Comparison of ENCODE assay signal across 10 mouse cellular contexts in the genomic region with DNA sequence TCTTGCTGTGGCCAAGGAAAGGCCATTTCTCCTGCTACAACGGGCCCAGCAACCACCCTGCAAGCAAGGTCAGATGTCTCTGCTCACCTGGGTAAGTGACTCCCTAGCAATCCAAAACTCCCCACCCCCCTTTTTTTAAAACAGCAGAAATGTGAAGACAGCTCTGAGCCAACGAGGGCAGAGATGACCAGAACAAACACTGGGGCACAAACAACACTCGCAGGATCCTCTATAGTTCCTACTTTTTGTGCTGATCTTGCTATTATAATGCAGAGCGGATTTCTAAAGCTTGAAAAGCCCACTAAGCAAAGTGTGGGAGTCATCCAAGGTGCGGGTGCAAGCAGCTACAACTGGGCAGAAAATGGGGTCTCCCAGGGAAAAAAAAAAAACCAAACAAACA. TPM values are rescaled to one million over a fixed set of nuclear protein-coding genes. Genes with fewer than 3 reads are reported as not detected.
DNase-seq lines count a peak whose midpoint lies in the region; ATAC-seq and TF ChIP-seq lines count a peak whose summit lies in the region.
"Had no signal": no experiment of that assay in that cellular context is flagged by ENCODE, and none has a peak within 500 bp of the region (broad histone marks: within the 10 kb centered on the region; RNA-seq: fewer than 3 reads in every experiment).

No protein-coding gene starts in this region.

- no peak overlapping the region; the same call in 1 of the 2 replicates for H3K4me3 ChIP-seq in liver, adult 2 months (ENCODE audit: insufficient read depth, low read depth, low read length)
- peak overlapping the region; percentile 64; the same call in 1 of the 2 replicates for H3K4me3 ChIP-seq in embryonic facial prominence, embryonic 14.5 days (ENCODE audit: low read depth, low read length)
- peak overlapping the region; percentile 66 for H3K4me3 ChIP-seq in intestine, postnatal 0 days (ENCODE audit: low read depth, low read length)
- no peak overlapping the region for H3K4me3 ChIP-seq in neural tube, embryonic 12.5 days

- ATAC-seq in embryonic facial prominence, embryonic 14.5 days (ENCODE audit: low read depth): no peak
- ATAC-seq in intestine, postnatal 0 days: no peak
- ATAC-seq in neural tube, embryonic 12.5 days (ENCODE audit: low FRiP score, low read depth): no peak
- ATAC-seq in cerebellum, adult (ENCODE audit: insufficient number of reproducible peaks, low FRiP score, low TSS enrichment): no peak

- peak overlapping the region; percentile 84 for H3K4me2 ChIP-seq in embryonic facial prominence, embryonic 14.5 days (ENCODE audit: low read depth, low read length)
- peak overlapping the region; percentile 83 for H3K4me2 ChIP-seq in intestine, postnatal 0 days (replicated peaks; ENCODE audit: low read depth)
- H3K4me2 ChIP-seq in neural tube, embryonic 12.5 days (replicated peaks): peak overlapping the region; percentile 68

- H3K79me2 ChIP-seq in liver, adult 2 months (ENCODE audit: control insufficient read depth, insufficient read depth, low read length): peaks cover 3% of the 10 kb centered on the region; the same call in 1 of the 2 replicates

- H3K27ac ChIP-seq in liver, adult 2 months (replicated peaks; ENCODE audit: insufficient read depth, low read depth, low read length): peak overlapping the region; percentile 77
- peak overlapping the region; percentile 86; the same call in 1 of the 2 replicates for H3K27ac ChIP-seq in embryonic facial prominence, embryonic 14.5 days (replicated peaks; ENCODE audit: low read depth, low read length)
- no peak overlapping the region for H3K27ac ChIP-seq in intestine, postnatal 0 days (ENCODE audit: low read depth, low read length)
- H3K27ac ChIP-seq in neural tube, embryonic 12.5 days: no peak overlapping the region

- no peaks in the 10 kb centered on the region for H3K36me3 ChIP-seq in liver, adult 2 months (ENCODE audit: control insufficient read depth, insufficient read depth, low read length)
- no peaks in the 10 kb centered on the region for H3K36me3 ChIP-seq in embryonic facial prominence, embryonic 14.5 days (ENCODE audit: control insufficient read depth, insufficient read depth, low read length)
- no peaks in the 10 kb centered on the region; the same call in 1 of the 2 replicates for H3K36me3 ChIP-seq in intestine, postnatal 0 days (ENCODE audit: control insufficient read depth, insufficient read depth)
- H3K36me3 ChIP-seq in neural tube, embryonic 12.5 days: no peaks in the 10 kb centered on the region

- no peaks in the 10 kb centered on the region for H3K27me3 ChIP-seq in liver, adult 2 months (ENCODE audit: control insufficient read depth, insufficient read depth, low read length)
- no peaks in the 10 kb centered on the region for H3K27me3 ChIP-seq in embryonic facial prominence, embryonic 14.5 days (replicated peaks; ENCODE audit: control insufficient read depth, insufficient read depth, low read length)
- no peaks in the 10 kb centered on the region for H3K27me3 ChIP-seq in intestine, postnatal 0 days (replicated peaks; ENCODE audit: control insufficient read depth, insufficient read depth, low read length)
- H3K27me3 ChIP-seq in neural tube, embryonic 12.5 days (replicated peaks): no peaks in the 10 kb centered on the region

- H3K9me3 ChIP-seq in embryonic facial prominence, embryonic 14.5 days (ENCODE audit: control insufficient read depth, low read length): no peaks in the 10 kb centered on the region
- no peaks in the 10 kb centered on the region for H3K9me3 ChIP-seq in intestine, postnatal 0 days (ENCODE audit: control insufficient read depth)
- no peaks in the 10 kb centered on the region for H3K9me3 ChIP-seq in neural tube, embryonic 12.5 days

- 0 out of 2 replicates have a peak, but pooled peaks have one; percentile 5 for TF ChIP-seq POLR2A in liver, adult 2 months (IDR thresholded peaks at IDR 0.05; ENCODE audit: extremely low read depth, insufficient read depth, low read length)

- H3K9ac ChIP-seq in liver, adult 2 months (ENCODE audit: low read depth, low read length): peak overlapping the region; percentile 68
- H3K9ac ChIP-seq in embryonic facial prominence, embryonic 14.5 days (ENCODE audit: low read depth, low read length): peak overlapping the region; percentile 92
- H3K9ac ChIP-seq in intestine, postnatal 0 days (ENCODE audit: low read depth, low read length): no peak overlapping the region; the same call in 1 of the 2 replicates
- peak overlapping the region; percentile 81; the same call in 1 of the 2 replicates for H3K9ac ChIP-seq in neural tube, embryonic 12.5 days

- no peak for TF ChIP-seq CTCF in liver, adult 2 months (IDR thresholded peaks at IDR 0.05; ENCODE audit: low read depth, low read length)
- TF ChIP-seq CTCF in intestine, postnatal 0 days (IDR thresholded peaks at IDR 0.05; ENCODE audit: low read depth): no peak

- H3K4me1 ChIP-seq in liver, adult 2 months (ENCODE audit: control insufficient read depth, insufficient read depth, low read length): peaks cover 67% of the 10 kb centered on the region
- H3K4me1 ChIP-seq in embryonic facial prominence, embryonic 14.5 days (ENCODE audit: control insufficient read depth, insufficient read depth, low read length): peaks cover 7% of the 10 kb centered on the region; the same call in 1 of the 2 replicates
- H3K4me1 ChIP-seq in intestine, postnatal 0 days (replicated peaks; ENCODE audit: control insufficient read depth, insufficient read depth, low read length): 0 out of 2 replicates have a peak, but pooled peaks cover 5% of the 10 kb centered on the region
- peaks cover 20% of the 10 kb centered on the region for H3K4me1 ChIP-seq in neural tube, embryonic 12.5 days

- WGBS in liver, adult 2 months: 14% methylated on average over 5 of the region's 5 CpGs
- 64% methylated on average over 5 of the region's 5 CpGs for WGBS in embryonic facial prominence, embryonic 14.5 days
- WGBS in intestine, postnatal 0 days: 69% methylated on average over 5 of the region's 5 CpGs
- 67% methylated on average over 5 of the region's 5 CpGs for WGBS in neural tube, embryonic 12.5 days

- peak; percentile 74 for DNase-seq in liver, adult 2 months (ENCODE audit: extremely low read depth, low read depth, low spot score)
- no peak for DNase-seq in liver
- no peak for DNase-seq in embryonic facial prominence, embryonic 14.5 days (ENCODE audit: low spot score)
- no peak for DNase-seq in right cerebral cortex, adult 18-20 months
- no peak for DNase-seq in cerebellum, adult 11 months
- DNase-seq: thymus, adult 2 months had no signal

RNA-seq across cellular contexts. Expression of gene Gpr146, which starts 6.4 kb away (rescaled TPM):
- total RNA-seq in liver, adult 2 months (2014; rRNA removed): 36.5 and 57.1 TPM in 2 replicates
- 43.5 and 70.7 TPM in 2 replicates for polyA plus RNA-seq in liver, adult 2 months (2012; rRNA removed)
- polyA plus RNA-seq in embryonic facial prominence, embryonic 14.5 days (2014; fragmentation: Nextera tagmentation; extraction: Ambion mirVana): 2.0 and 2.8 TPM in 2 replicates
- polyA plus RNA-seq in intestine, postnatal 0 days (2015; fragmentation: Nextera tagmentation; extraction: Ambion mirVana): 2.5 and 2.6 TPM in 2 replicates
- polyA plus RNA-seq in neural tube, embryonic 12.5 days (2016; fragmentation: Nextera tagmentation; extraction: Ambion mirVana): 1.9 and 2.3 TPM in 2 replicates

RNA-seq across cellular contexts. Expression of gene Cyp2w1, which starts 18.7 kb away (rescaled TPM):
- not detected in 2 replicates for total RNA-seq in liver, adult 2 months (2014; rRNA removed)
- polyA plus RNA-seq in liver, adult 2 months (2012; rRNA removed): not detected in 2 replicates
- 11.5 and 11.8 TPM in 2 replicates for polyA plus RNA-seq in embryonic facial prominence, embryonic 14.5 days (2014; fragmentation: Nextera tagmentation; extraction: Ambion mirVana)
- 15.8 and 18.1 TPM in 2 replicates for polyA plus RNA-seq in intestine, postnatal 0 days (2015; fragmentation: Nextera tagmentation; extraction: Ambion mirVana)
- 0.13 TPM in 1 of 2 replicates, not detected in the other for polyA plus RNA-seq in neural tube, embryonic 12.5 days (2016; fragmentation: Nextera tagmentation; extraction: Ambion mirVana)
- total RNA-seq: megakaryocyte progenitor cell, adult 5-6 weeks had no signal

RNA-seq across cellular contexts. Expression of gene Cox19, which starts 19.9 kb away (rescaled TPM):
- 23.6 and 25.2 TPM in 2 replicates for total RNA-seq in liver, adult 2 months (2014; rRNA removed)
- 82.4 and 86.1 TPM in 2 replicates for polyA plus RNA-seq in liver, adult 2 months (2012; rRNA removed)
- 106 and 107 TPM in 2 replicates for polyA plus RNA-seq in embryonic facial prominence, embryonic 14.5 days (2014; fragmentation: Nextera tagmentation; extraction: Ambion mirVana)
- 181 and 184 TPM in 2 replicates for polyA plus RNA-seq in intestine, postnatal 0 days (2015; fragmentation: Nextera tagmentation; extraction: Ambion mirVana)
- polyA plus RNA-seq in neural tube, embryonic 12.5 days (2016; fragmentation: Nextera tagmentation; extraction: Ambion mirVana): 124 and 127 TPM in 2 replicates

RNA-seq across cellular contexts. Expression of gene C130050O18Rik, which starts 34.0 kb away (rescaled TPM):
- 0.18 and 0.54 TPM in 2 replicates for total RNA-seq in liver, adult 2 months (2014; rRNA removed)
- polyA plus RNA-seq in liver, adult 2 months (2012; rRNA removed): 0.56 and 1.6 TPM in 2 replicates
- 5.2 and 5.5 TPM in 2 replicates for polyA plus RNA-seq in embryonic facial prominence, embryonic 14.5 days (2014; fragmentation: Nextera tagmentation; extraction: Ambion mirVana)
- 0.76 and 1.4 TPM in 2 replicates for polyA plus RNA-seq in intestine, postnatal 0 days (2015; fragmentation: Nextera tagmentation; extraction: Ambion mirVana)
- polyA plus RNA-seq in neural tube, embryonic 12.5 days (2016; fragmentation: Nextera tagmentation; extraction: Ambion mirVana): 0.20 and 0.33 TPM in 2 replicates

RNA-seq across cellular contexts. Expression of gene Adap1, which starts 45.7 kb away (rescaled TPM):
- 1.5 TPM in 2 replicates for total RNA-seq in liver, adult 2 months (2014; rRNA removed)
- polyA plus RNA-seq in liver, adult 2 months (2012; rRNA removed): 0.60 and 1.3 TPM in 2 replicates
- 5.1 and 5.7 TPM in 2 replicates for polyA plus RNA-seq in embryonic facial prominence, embryonic 14.5 days (2014; fragmentation: Nextera tagmentation; extraction: Ambion mirVana)
- 33.4 and 33.8 TPM in 2 replicates for polyA plus RNA-seq in intestine, postnatal 0 days (2015; fragmentation: Nextera tagmentation; extraction: Ambion mirVana)
- polyA plus RNA-seq in neural tube, embryonic 12.5 days (2016; fragmentation: Nextera tagmentation; extraction: Ambion mirVana): 25.0 and 31.7 TPM in 2 replicates

Comparison
In these comparisons a context has a peak if more than half of its experiments do, and no peak if none do; other contexts are left out.
1. H3K27ac ChIP-seq: peak in liver, adult 2 months (single experiment) and embryonic facial prominence, embryonic 14.5 days (single experiment); none in intestine, postnatal 0 days (single experiment) and neural tube, embryonic 12.5 days (single experiment).
2. H3K4me3 ChIP-seq: peak in embryonic facial prominence, embryonic 14.5 days (single experiment) and intestine, postnatal 0 days (single experiment); none in liver, adult 2 months (single experiment) and neural tube, embryonic 12.5 days (single experiment).
3. RNA of gene Gpr146, which starts 6.4 kb away (polyA plus RNA-seq): 43.5 to 70.7 TPM in liver, adult 2 months; 2.0 to 2.8 TPM in embryonic facial prominence, embryonic 14.5 days, 2.5 to 2.6 TPM in intestine, postnatal 0 days and 1.9 to 2.3 TPM in neural tube, embryonic 12.5 days; every median in the first group is over 10 times any median in the second.
4. RNA of gene Cyp2w1, which starts 18.7 kb away (polyA plus RNA-seq): 15.8 to 18.1 TPM in intestine, postnatal 0 days and 11.5 to 11.8 TPM in embryonic facial prominence, embryonic 14.5 days; not detected in liver, adult 2 months and 0.13 TPM in neural tube, embryonic 12.5 days; every median in the first group is over 10 times any median in the second.
5. Peak in every context shown above with its lines, with median percentiles within 50 percentile points of each other: H3K4me2 ChIP-seq.